Mouse (Mus musculus) gastrocnemius, postnatal 25 days (tissue): ENCODE data around the gene Irf4. TPM values are rescaled to one million over a fixed set of nuclear protein-coding genes. Genes with fewer than 3 reads are reported as not detected.

Source experiments
- DNase-seq: peaks from one replicate; pipeline ENCODE4 v3.0.0; 2022
- total RNA-seq, 2 experiments: library from RNA; stranded (reverse); gene quantifications; 1 replicate in 1 of 2; 2 replicates in 1 of 2; pipeline ENCODE4 v1.2.3; 2021

The Irf4 gene
- total RNA-seq, 2 experiments from 2014 or later: 0.28 to 1.4 TPM

DNA sequence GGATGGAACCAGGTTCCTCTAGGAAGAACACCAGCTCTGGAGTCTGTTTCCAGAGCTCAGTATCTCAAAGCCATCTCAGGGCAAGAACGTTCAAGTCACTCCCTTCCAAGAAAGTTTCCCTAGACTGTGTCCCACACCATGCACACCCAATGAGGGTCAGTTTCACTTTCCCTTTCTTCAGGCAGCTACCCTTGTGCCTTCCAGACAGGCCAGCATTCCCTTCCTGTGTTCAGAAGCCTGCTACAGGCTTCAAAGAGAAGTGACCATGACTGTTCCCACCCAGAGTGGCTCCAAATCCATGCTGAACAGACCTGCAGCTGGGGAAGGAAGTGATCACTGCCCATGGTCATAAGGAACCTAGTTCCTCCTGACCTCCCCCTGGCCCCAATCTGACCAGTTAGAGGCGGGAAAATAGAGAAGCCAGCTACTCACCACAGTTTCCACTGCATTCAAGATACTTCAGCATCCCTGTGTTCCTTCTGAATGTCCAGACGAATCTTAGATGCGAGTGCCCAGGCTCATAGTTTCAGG, 10.7 kb upstream of the Irf4 start:
- DNase-seq: no peak

DNA sequence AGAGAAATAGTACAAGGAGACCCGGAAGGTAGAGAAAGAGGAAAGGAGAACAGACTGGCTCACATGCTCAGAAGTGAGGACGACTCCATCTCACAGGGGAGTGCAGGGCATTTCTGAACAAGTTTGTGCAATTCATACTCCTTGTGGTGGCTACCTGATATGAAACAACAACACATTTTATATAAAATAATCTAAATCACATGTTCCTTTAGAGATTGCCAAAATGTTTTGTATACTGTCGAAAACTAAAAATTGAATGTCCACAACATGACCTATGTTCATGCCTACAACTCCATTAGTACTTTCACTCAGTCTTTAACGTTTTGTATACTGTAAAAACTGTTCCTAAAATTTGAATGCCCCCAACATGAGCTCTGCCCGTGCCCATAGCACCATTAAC, 7.9 kb upstream of the Irf4 start:
- no peak for DNase-seq

DNA sequence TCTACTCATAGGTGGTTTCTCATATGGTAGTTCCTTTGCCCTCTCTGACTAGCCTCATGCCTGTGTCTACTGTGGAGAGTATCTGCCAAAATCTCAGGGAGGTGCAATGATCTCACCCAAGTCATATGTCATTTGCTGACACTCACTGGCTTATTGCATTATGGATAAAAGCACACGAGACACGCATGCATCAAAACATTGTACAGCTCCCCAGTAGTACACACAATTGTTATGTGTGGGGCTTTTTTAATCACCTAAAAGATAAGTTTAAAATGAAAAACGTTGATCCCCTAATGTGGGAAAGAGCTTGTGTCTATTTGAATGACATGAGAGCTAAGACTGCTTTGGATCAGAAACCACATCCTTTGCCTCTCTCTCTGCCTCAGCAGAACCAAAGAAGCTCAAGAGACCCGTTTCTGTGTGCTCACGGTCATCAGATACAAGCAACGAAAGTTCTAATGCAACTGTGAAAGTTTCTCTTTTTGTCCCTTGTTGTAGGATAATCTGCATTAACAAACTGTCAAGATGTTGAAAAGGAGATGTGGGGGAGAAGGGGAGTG, 6.5 kb upstream of the Irf4 start:
- DNase-seq: no peak

DNA sequence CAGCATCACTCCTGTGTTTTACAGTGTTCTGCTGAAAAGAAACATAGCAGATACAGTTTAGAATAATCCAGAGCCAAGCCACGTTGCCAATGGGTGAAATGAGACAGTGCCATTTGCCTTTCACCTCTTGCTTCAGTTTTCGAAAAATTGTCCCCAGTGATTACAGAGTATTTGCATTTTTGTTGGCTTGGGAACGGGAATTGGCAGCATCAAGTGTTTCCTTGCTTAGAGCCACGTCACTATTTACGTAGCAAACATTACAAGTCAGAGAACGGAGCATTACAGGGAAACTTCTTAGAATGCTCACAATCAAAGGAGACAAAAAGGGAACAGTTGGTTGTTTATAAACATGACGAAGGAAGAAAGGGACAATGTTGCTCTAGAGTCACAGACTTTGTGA, 3.9 kb upstream of the Irf4 start:
- no peak for DNase-seq

DNA sequence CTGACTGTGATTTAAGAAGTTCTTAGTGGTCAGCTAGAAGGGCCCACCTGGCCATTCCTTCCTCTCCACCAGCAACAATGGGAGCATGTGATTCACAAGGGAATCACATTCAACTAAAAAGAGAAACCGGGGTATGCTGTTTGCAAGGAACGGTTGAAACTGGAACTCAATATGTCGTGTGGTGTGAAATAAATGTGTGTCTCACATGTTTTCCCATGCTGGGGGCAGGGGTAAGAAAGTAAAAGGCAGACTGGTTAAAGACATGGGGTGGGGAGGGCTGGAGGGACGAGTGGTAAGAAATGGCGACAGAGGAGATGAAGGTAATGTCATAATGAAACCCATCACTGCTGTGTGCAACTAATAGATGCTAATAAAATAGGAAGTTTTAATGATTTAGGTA, 2.0 kb upstream of the Irf4 start:
- DNase-seq: no peak

DNA sequence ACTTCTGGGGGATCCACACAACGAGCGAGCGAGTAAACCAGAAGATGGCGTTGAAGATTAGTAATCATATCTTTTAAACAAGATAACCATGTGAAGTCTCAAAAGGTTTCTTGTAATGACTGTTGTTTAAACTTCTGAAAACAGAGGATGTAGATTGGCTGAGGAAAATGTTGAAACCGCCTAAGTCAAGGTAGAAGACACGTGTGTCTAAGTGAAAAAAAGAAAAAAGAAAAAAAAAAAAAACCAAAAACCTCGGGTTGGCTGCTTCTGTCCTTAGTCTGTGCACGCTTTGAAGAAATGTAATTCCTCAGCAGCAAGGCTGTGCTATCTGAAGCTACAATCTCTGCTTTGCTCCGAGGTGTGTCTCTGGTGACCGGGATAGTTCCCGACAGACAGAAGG, 1.5 kb upstream of the Irf4 start:
- DNase-seq: no peak

DNA sequence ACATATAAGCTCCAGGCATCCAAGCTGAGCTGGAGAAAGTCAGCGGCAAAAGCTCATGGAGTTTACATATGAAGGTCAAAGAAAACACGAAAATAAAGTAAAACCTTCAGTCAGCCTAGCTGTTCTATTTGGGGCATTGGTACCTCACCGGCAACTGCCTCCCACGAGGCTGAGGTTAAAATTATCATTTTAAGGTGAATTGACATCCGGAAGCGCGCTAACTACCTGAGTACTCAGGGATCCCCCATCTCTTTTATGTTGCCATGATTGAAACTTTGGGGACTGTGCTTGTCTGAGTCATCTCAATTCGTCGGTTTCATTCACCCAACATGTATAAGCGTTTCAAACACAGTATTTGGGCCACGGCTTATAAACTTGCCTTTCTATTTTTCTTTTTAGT, 705 bp upstream of the Irf4 start:
- no peak for DNase-seq

DNA sequence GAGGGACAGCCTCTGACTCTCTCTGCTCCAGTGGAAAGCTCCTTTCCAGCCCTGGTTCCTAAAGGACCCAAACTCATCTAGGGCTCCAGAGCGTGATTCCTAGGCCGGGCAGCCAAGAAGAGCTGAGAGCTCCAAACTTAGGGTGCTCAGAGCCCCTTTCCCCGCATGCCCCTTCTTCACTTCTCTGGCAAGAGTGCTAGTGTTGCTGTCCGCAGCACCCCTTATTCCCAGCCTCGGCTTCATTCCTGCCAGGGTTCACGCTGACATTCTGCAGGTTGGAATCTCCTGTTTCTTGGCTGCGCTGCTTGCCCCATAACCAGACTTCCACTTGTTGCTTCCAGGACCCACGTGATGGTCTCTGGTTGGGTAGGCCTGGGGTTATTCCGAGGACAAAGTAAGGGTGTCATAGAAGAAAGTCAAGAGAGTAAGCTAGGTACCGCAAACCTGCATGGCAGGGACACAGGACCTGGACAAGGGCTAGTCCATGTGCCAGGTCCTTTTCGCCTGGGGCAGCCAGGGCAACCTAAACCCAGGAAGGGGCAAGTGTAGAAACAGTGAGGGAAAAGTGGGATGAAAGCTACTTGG, 623 bp downstream of the Irf4 start:
- no peak for DNase-seq

DNA sequence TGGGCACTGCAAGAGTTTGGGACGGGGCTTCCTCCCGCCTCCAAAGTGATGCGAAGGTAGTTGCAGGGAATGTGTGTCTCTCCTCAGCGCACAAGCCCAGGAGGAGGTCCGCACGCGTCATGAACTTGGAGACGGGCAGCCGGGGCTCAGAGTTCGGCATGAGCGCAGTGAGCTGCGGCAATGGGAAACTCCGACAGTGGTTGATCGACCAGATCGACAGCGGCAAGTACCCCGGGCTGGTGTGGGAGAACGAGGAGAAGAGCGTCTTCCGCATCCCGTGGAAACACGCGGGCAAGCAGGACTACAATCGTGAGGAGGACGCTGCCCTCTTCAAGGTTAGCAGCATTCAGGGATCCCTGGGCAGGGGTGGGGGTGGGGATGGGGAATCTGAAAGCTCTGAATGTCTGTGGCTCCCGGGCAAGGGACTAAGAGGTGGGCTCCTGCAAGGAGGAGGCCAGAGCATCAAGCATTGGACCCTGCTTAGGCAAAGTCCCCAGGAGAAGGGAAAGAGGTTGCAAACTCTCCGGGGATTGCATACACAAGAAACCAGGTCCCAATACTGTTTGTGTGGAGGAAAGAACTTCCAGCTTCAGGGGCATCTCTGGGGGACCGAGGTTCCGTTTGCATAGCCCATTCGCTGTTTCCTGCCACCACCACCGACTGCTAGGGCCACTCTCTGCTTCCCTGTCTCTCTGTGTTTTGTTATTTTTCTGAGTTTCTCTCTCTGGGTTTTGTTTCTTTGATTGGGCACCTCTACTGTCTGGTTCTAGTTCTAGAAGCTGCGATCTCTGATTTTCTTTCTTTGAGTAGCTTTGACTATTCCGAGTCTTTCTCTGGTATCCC, 1.7 kb downstream of the Irf4 start:
- no peak for DNase-seq

DNA sequence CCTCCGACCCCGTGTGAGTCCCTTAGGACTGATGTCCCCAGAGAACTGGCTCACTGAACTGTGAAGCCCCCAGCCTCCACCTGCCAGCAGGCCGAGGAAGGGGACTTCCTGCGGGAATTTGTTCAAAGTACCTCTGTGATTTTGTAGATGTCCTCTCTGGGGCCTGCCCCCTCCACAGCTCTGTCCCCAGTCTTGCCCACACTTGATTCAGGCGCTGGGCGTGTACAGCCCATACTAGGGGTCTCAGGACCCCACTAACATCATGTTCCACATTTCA, 2.2 kb downstream of the Irf4 start:
- DNase-seq: no peak

DNA sequence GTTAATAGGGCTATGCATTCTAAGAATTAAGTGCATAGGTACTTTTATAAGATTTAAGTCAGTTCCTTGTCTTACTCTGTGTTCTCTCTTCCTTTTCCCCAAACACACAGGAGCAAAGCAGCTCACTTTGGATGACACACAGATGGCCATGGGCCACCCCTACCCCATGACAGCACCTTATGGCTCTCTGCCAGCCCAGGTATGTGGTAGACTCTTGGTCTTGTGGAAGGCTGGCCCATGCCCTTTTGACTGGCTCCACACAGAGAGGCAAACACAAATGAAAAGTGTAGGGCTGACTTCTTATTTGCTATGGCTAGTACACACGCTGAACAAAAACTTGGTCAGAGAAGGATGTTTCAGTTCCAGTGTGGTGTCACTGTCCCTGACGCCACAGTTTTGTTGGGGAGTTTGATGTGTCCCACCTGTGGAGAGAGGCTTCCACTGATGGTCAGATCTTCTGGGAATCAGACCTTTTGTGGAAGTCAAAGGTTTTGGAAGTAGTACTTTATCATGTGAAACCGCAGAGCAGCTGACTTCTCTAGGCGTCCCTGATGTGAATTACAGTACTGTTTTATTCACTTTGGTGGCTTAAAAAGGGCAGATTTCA, 3.7 kb downstream of the Irf4 start:
- DNase-seq: no peak

DNA sequence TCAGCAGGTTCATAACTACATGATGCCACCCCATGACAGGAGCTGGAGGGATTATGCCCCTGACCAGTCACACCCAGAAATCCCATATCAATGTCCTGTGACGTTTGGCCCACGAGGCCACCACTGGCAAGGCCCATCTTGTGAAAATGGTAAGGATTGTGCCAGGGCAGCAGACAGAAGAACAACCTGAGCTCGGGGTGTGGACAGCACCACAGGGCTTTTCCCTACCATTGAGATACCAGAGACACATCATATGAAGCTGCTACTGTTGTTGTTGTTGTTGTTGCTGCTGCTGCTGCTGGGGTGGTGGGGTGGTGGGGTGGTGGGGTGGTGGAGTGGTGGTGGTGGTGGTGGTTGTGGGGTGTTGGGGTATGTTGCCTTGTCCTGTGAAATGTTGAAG, 4.4 kb downstream of the Irf4 start:
- DNase-seq: no peak

DNA sequence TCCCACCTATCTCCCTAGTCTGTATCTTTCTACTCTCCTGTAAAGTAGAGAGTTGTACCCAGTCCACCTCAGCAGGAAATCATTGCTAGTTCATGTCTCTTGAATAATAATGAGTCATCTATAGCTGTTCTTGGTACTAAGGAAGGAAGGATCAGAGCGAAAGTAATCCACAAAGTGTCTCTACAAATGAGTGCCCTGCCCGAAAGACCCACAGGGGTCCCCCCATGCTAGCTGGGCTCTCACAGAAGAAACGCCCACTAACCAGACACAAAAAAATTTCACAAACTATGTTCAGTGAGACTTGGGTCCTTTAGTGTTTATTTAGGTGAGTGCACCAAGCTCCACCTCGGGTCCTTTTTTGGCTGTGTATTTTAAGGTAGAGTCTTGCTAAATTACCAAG, 5.0 kb downstream of the Irf4 start:
- DNase-seq: no peak

DNA sequence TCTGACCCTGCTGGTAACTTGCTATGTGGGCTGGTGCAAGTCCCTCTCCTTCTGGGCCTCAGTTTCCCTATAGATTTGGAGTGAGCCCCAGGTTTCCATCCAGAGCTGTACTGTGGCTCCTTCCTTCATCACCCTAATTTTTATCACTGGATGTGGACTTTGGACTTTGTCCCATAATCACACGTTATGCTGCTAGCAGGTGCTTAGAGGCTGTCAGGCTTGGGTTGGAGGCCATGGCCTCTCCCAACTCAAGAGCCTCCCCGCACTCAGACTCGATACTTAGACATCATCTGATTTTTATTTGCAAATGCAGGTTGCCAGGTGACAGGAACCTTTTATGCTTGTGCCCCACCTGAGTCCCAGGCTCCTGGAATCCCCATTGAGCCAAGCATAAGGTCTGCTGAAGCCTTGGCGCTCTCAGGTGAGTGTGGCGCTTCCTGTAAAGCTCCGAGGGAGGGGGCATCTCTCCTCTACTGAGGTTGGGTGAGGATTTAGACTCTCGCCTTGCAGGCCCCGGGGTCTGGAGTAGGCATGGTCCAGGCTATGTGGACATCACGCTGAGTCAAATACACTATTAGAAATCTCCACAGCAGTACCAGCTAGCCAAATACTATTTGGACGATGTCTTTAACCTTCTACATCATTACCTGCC, 5.9 kb downstream of the Irf4 start:
- no peak for DNase-seq

DNA sequence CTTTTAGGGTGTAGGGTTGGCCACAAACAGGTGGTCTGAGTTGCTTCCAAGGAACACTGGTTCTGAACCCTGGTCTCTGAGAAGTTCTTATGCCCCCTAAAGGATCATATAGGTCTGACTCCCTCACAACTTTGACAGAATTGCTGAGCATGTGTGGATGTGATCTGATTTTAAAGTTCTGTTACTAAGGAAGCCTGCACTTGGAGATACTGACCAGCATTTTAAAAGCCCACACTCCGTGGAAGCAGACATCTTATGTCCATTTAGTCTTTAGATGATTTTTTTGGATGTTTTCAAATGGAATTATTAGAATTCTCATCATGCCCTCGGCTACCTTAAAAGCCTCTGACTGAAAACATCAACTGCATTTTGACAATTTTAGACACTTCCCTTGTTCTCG, 6.6 kb downstream of the Irf4 start:
- no peak for DNase-seq

DNA sequence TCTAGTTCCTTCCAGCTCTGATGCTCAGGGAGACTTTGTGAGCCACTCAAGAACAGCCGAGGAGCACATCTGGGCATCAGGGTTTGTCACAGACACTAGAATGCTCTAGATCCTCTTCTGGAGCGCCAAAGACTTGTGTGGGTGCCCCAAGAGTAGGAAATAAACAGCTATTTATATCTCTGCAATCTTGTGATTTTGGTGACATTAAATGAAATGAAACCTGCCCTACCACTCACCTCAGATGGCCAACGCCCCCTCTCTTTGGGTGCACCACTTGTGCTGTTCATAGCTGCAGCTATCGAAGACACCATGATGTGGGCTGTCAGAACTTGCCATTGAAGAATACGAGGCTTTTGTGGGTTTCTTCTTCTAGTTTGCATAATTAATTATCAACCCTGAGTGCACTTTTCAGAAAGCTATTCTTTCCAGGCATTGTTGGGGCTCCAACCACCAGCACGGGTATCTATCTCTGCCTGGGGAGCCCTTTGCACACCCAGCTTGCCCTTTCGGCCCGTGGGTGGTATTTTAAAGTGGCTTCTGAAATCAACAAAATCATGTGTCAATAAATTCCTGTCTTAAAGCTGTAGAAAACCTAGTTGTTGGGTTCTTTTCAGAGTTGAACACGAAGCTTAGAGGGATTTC, 7.1 kb downstream of the Irf4 start:
- no peak for DNase-seq

DNA sequence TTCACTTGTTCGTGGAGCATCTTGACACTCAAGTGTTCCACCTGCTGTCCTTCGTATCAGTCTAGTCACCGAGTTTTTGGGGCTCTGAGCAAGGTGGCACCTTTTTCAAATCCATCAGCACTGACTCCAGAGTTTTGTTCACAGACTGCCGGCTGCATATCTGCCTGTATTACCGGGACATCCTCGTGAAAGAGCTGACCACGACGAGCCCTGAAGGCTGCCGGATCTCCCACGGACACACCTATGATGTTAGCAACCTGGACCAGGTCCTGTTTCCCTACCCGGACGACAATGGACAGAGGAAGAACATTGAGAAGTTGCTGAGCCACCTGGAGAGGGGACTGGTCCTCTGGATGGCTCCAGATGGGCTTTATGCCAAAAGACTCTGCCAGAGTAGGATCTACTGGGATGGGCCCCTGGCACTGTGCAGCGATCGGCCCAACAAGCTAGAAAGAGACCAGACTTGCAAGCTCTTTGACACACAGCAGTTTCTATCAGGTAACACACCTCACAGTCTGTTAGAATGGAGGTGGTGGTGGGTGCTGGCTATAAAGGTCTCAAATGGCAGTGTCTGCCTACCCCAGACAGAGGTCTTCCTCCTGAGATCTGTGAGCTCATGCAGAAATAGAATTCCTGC, 8.4 kb downstream of the Irf4 start:
- DNase-seq: no peak

DNA sequence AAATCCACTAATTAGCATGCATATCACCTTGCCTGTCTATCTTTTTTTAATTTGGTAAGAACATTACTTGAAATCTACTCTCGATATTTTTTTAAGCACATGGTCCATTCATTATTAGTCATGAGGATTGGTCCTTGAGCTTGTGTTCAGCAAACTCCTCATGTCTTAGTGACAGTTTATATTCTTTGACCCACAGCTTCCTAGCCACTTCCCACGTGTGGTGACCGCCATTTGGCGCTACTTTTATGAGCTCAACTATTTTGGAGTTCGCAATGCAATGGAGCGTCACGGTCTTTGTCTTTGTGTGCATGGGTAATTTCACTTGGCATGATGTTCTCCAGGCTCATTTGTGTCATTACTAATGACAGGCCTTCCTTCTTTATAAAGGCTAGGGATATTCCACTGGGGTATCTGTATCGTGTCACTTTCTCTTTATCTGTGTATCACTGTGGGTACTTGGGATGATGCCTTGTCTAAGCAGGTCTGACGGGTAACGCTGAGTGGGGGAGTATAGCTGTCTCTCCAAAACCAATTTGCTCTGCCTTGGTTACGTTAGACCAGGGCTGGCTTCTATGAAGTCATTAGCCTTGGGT, 9.9 kb downstream of the Irf4 start:
- DNase-seq: no peak

DNA sequence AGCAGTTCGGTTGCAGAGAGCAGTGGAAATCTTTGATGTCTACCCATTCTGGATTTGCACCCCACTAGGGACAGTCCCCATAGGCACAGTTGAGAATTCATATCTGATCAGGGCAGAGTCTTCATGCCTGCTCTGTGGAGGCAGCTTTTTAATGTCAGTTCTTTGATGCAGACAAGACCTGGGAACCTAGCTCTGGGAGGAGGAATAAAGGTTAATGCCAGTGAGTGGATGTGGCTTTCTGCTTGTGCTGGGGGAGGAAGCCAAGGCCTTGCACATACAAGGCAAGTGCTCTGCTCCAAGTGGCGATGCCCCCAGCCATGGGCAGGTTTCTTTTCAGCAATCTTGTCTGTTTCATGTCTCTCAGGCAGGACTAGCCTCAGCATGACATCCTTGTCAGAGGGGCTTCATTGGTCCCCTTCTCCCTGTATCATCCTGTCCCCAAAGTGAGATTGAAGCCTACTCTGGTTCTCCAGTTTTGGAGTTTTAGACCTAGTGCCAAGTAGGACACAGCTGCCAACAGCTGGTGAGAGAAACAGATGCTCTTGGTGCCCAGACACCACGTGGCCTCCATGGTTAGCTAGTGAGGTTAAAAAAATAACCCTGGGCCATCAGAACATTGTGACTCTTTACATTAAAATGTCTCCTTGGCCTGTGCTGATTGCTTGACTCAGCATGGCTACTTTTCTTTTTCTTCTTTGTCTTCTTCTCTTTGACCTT, 11.5 kb downstream of the Irf4 start:
- DNase-seq: no peak

DNA sequence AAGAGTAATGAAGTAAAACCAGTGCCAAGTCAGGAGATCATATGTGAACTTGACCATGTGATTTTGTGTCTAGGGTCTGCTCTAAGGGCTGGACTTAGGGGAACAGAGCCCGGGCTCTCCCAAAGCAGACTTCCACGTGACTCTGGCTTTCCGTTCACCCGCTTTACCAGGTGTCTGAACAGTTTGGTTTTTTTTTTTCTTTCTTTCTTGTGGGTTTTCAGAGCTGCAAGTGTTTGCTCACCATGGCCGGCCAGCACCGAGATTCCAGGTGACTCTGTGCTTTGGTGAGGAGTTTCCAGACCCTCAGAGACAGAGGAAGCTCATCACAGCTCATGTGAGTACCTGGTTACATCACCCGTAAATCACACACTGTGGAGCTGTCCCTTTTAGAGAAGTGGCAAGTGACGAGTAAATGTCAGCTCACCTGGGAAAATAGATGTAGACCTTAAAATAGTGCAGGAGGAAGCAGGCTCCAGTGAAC, 12.2 kb downstream of the Irf4 start:
- DNase-seq: no peak

DNA sequence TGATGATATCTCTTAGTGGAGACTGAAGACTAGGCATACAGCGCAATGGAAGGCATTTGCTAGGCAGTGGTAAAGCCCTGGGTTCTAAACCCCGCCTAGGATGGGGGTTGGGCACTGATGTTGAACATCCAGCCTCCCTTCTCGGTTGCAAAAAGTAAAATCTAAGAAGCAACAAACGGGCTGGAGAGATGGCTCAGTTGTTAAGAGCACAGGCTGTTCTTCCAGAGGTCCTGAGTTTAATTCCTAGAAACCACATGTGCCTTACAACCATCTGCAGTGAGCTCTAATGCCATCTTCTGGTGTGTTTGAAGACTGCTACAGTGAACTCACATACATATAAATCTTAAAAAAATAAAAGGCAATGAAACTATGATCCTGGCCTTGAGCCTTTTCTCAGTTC, 13.2 kb downstream of the Irf4 start:
- no peak for DNase-seq
